Comparison of ENCODE assay signal across 9 mouse cellular contexts in genomic region chr2:25534178-25534865, GRCm38 (mm10). TPM values are rescaled to one million over a fixed set of nuclear protein-coding genes. Genes with fewer than 3 reads are reported as not detected.
DNase-seq lines count a peak whose midpoint lies in the region; ATAC-seq and TF ChIP-seq lines count a peak whose summit lies in the region.
"Had no signal": no experiment of that assay in that cellular context is flagged by ENCODE, and none has a peak within 500 bp of the region (broad histone marks: within the 10 kb centered on the region; RNA-seq: fewer than 3 reads in every experiment).

No protein-coding gene starts in this region.

- H3K4me2 ChIP-seq in forebrain, postnatal 0 days (ENCODE audit: low read depth), result no peak overlapping the region
- H3K4me2 ChIP-seq in forebrain, embryonic 13.5 days, result no peak overlapping the region
- H3K4me2 ChIP-seq: liver, embryonic 15.5 days had no signal

- no peak for DNase-seq in forebrain, postnatal 0 days
- peak; percentile 26 to 75 for DNase-seq in urinary bladder, postnatal 36 days (ENCODE audit: low spot score in 2 of 2)
- DNase-seq in urinary bladder, adult 2 months (ENCODE audit: low spot score), result no peak
- DNase-seq in fibroblast of lung, adult 2 months (ENCODE audit: low read depth), result peak; percentile 98
- peak; percentile 71 for DNase-seq in kidney, postnatal 14 days
- DNase-seq in ovary, postnatal 14 days (ENCODE audit: low spot score), result peak; percentile 39
- no peak for DNase-seq in retina, embryonic 14.5 days (ENCODE audit: low spot score)

- no peak for TF ChIP-seq CTCF in forebrain, postnatal 0 days (IDR thresholded peaks at IDR 0.05; ENCODE audit: low read depth)

- H3K4me1 ChIP-seq in forebrain, postnatal 0 days (ENCODE audit: insufficient read depth), result no peaks in the 10 kb centered on the region
- no peaks in the 10 kb centered on the region for H3K4me1 ChIP-seq in forebrain, embryonic 13.5 days

- no peak overlapping the region for H3K9ac ChIP-seq in forebrain, postnatal 0 days
- no peak overlapping the region for H3K9ac ChIP-seq in forebrain, embryonic 13.5 days
- H3K9ac ChIP-seq: liver, embryonic 15.5 days had no signal

- H3K9me3 ChIP-seq in forebrain, postnatal 0 days (ENCODE audit: low read length), result no peaks in the 10 kb centered on the region
- no peaks in the 10 kb centered on the region for H3K9me3 ChIP-seq in forebrain, embryonic 13.5 days (replicated peaks)
- H3K9me3 ChIP-seq: liver, embryonic 15.5 days had no signal

- ATAC-seq in forebrain, postnatal 0 days, result 0 out of 2 replicates have a peak, but pooled peaks have one; percentile 29
- ATAC-seq in forebrain, embryonic 13.5 days, result no peak

- H3K27ac ChIP-seq in forebrain, postnatal 0 days (ENCODE audit: low read depth, low read length), result no peak overlapping the region
- no peak overlapping the region for H3K27ac ChIP-seq in forebrain, embryonic 13.5 days
- H3K27ac ChIP-seq: liver, embryonic 15.5 days had no signal

- H3K36me3 ChIP-seq in forebrain, postnatal 0 days (ENCODE audit: insufficient read depth), result peaks cover 16% of the 10 kb centered on the region
- H3K36me3 ChIP-seq in forebrain, embryonic 13.5 days (ENCODE audit: poor library complexity, severe bottlenecking), result peaks cover 73% of the 10 kb centered on the region

- WGBS in forebrain, postnatal 0 days, result 92% methylated on average over 3 of the region's 3 CpGs
- 99% methylated on average over 3 of the region's 3 CpGs for WGBS in forebrain, embryonic 13.5 days

- H3K4me3 ChIP-seq in forebrain, postnatal 0 days (ENCODE audit: low read depth, low read length), result no peak overlapping the region
- H3K4me3 ChIP-seq in forebrain, embryonic 13.5 days, result no peak overlapping the region
- H3K4me3 ChIP-seq: liver, embryonic 15.5 days had no signal

- H3K27me3 ChIP-seq in forebrain, postnatal 0 days (ENCODE audit: insufficient read depth, low read length), result no peaks in the 10 kb centered on the region
- H3K27me3 ChIP-seq in forebrain, embryonic 13.5 days, result no peaks in the 10 kb centered on the region
- H3K27me3 ChIP-seq: liver, embryonic 15.5 days had no signal

RNA-seq across cellular contexts. Expression of gene Traf2, which starts 12.4 kb away (rescaled TPM):
- total RNA-seq in forebrain, postnatal 0 days (2014; rRNA removed), result 8.0 and 9.6 TPM in 2 replicates
- polyA plus RNA-seq in forebrain, postnatal 0 days (2015; fragmentation: Nextera tagmentation; extraction: Ambion mirVana), result 7.8 and 9.2 TPM in 2 replicates
- 30.9 and 33.3 TPM in 2 replicates for polyA plus RNA-seq in forebrain, embryonic 13.5 days (2015; fragmentation: Nextera tagmentation; extraction: Ambion mirVana)
- 15.5 and 15.7 TPM in 2 replicates for polyA plus RNA-seq in urinary bladder, adult 2 months (2012; rRNA removed)

RNA-seq across cellular contexts. Expression of gene Edf1, which starts 23.3 kb away (rescaled TPM):
- 151 and 174 TPM in 2 replicates for total RNA-seq in forebrain, postnatal 0 days (2014; rRNA removed)
- polyA plus RNA-seq in forebrain, postnatal 0 days (2015; fragmentation: Nextera tagmentation; extraction: Ambion mirVana), result 368 and 392 TPM in 2 replicates
- 383 and 401 TPM in 2 replicates for polyA plus RNA-seq in forebrain, embryonic 13.5 days (2015; fragmentation: Nextera tagmentation; extraction: Ambion mirVana)
- 222 and 224 TPM in 2 replicates for polyA plus RNA-seq in urinary bladder, adult 2 months (2012; rRNA removed)

RNA-seq across cellular contexts. Expression of gene C8g, which starts 32.8 kb away (rescaled TPM):
- total RNA-seq in forebrain, postnatal 0 days (2014; rRNA removed), result 0.85 and 2.4 TPM in 2 replicates
- polyA plus RNA-seq in forebrain, postnatal 0 days (2015; fragmentation: Nextera tagmentation; extraction: Ambion mirVana), result 4.0 and 4.3 TPM in 2 replicates
- polyA plus RNA-seq in forebrain, embryonic 13.5 days (2015; fragmentation: Nextera tagmentation; extraction: Ambion mirVana), result 4.2 and 5.2 TPM in 2 replicates
- polyA plus RNA-seq in urinary bladder, adult 2 months (2012; rRNA removed), result 2.3 and 2.4 TPM in 2 replicates

RNA-seq across cellular contexts. Expression of gene Fbxw5, which starts 33.8 kb away (rescaled TPM):
- total RNA-seq in forebrain, postnatal 0 days (2014; rRNA removed), result 120 and 140 TPM in 2 replicates
- polyA plus RNA-seq in forebrain, postnatal 0 days (2015; fragmentation: Nextera tagmentation; extraction: Ambion mirVana), result 93.8 and 116 TPM in 2 replicates
- polyA plus RNA-seq in forebrain, embryonic 13.5 days (2015; fragmentation: Nextera tagmentation; extraction: Ambion mirVana), result 97.9 and 103 TPM in 2 replicates
- polyA plus RNA-seq in urinary bladder, adult 2 months (2012; rRNA removed), result 15.1 and 36.1 TPM in 2 replicates

RNA-seq across cellular contexts. Expression of gene Mamdc4, which starts 40.3 kb away (rescaled TPM):
- 1.0 and 9.0 TPM in 2 replicates for total RNA-seq in forebrain, postnatal 0 days (2014; rRNA removed)
- polyA plus RNA-seq in forebrain, postnatal 0 days (2015; fragmentation: Nextera tagmentation; extraction: Ambion mirVana), result 0.21 and 0.26 TPM in 2 replicates
- 3.1 and 4.2 TPM in 2 replicates for polyA plus RNA-seq in forebrain, embryonic 13.5 days (2015; fragmentation: Nextera tagmentation; extraction: Ambion mirVana)
- 1.3 and 1.4 TPM in 2 replicates for polyA plus RNA-seq in urinary bladder, adult 2 months (2012; rRNA removed)

Comparison
In these comparisons a context has a peak if more than half of its experiments do, and no peak if none do; other contexts are left out.
1. DNase-seq: peak in urinary bladder, postnatal 36 days (2 of 2), fibroblast of lung, adult 2 months (single experiment), kidney, postnatal 14 days (single experiment) and ovary, postnatal 14 days (single experiment); none in forebrain, postnatal 0 days (single experiment), urinary bladder, adult 2 months (single experiment) and retina, embryonic 14.5 days (single experiment).